In genomic region chr17:27186068-27186467, GRCm38 (mm10) we compare ENCODE assay signal across 19 mouse cellular contexts. TPM values are rescaled to one million over a fixed set of nuclear protein-coding genes. Genes with fewer than 3 reads are reported as not detected.
"Had no signal": no experiment of that assay in that cellular context is flagged by ENCODE, and none has a peak within 500 bp of the region (broad histone marks: within the 10 kb centered on the region; RNA-seq: fewer than 3 reads in every experiment).

No protein-coding gene starts in this region.

- DNase-seq: heart, postnatal 10 days; heart, postnatal 14 days; heart, postnatal 36 days; heart, postnatal 4 days; kidney, adult 11 months; kidney, adult 18-20 months; kidney, adult 2 months; kidney, adult 8-10 months; kidney, adult 9 months; kidney, postnatal 10 days; kidney, postnatal 14 days; kidney, postnatal 25 days; kidney, postnatal 36 days; kidney, postnatal 4 days; layer of hippocampus, adult 9-11 months; layer of hippocampus, postnatal 36 days had no signal

RNA-seq across cellular contexts. Expression of gene Ip6k3, which starts 18.5 kb away (rescaled TPM):
- total RNA-seq: hematopoietic stem cell, adult 5-6 weeks; hindbrain, postnatal 0 days; layer of hippocampus, postnatal 10 days had no signal
